Mouse (Mus musculus) B cell, adult 62 days (primary cell): ENCODE data around the gene Olfr881. TPM values are rescaled to one million over a fixed set of nuclear protein-coding genes. Genes with fewer than 3 reads are reported as not detected.

Source experiments
- total RNA-seq: library from RNA; stranded (reverse); gene quantifications from 4 replicates; pipeline ENCODE4 v1.2.4, GENCODE M21; 2023

Olfr881 gene
- not detected in 4 replicates for total RNA-seq

DNA sequence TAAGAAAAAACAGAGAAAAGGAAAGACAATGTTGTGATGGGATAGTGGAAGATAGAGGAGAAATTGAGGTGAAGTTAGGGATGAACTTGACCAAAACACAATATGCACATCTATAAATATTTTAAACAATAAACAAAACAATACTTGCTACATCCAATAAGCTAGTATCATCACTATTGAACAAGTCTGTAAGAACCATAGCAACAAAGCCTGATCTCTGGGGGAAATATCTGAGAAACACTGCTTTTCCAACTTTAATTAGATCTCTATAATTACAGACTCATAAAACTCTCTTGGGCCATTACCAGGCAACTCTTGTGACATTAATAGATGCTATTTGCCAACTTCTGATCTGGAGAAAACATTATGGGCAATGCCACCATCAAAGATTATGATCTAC is at the start of gene Olfr881:
Gene Olfr881 (plus strand): TSS at position 301 of the 400 bp plus-strand sequence.

DNA sequence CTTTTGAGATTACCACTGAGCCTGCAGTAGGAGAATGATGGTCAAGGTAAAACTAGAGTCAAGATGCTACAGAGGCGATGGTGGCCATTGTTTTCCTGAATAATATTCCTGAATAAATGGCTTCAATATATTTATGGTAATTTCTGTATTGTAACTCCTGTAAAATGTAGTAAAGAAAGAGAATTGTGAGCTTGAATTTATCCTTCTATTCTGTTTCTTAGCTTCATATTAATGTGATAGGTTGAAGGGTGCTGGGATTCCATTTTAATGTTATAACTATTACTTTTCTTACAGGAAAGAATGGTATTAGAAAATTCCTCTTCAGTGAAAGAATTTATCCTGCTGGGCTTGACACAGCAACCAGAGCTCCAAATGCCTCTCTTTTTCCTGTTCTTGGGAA is 33.9 kb downstream of the Olfr881 start, which contains the start of gene Olfr883:
Gene Olfr883 (plus strand): TSS at position 301 of the 400 bp plus-strand sequence.

Other genes starting within 250 kb of the Olfr881 start
- not detected in 4 replicates for gene Olfr874, start 246.7 kb upstream of the Olfr881 start, total RNA-seq
- not detected in 4 replicates for gene Olfr875, start 220.0 kb upstream of the Olfr881 start, total RNA-seq
- not detected in 4 replicates for gene Olfr876, start 188.8 kb upstream of the Olfr881 start, total RNA-seq
- not detected in 4 replicates for gene Olfr877, start 137.6 kb upstream of the Olfr881 start, total RNA-seq
- not detected in 4 replicates for gene Olfr145, start 95.1 kb upstream of the Olfr881 start, total RNA-seq
- gene Olfr878, start 74.0 kb upstream of the Olfr881 start, total RNA-seq: not detected in 4 replicates
- not detected in 4 replicates for gene Olfr883, start 34.0 kb downstream of the Olfr881 start, total RNA-seq
- not detected in 4 replicates for gene Olfr884, start 54.7 kb downstream of the Olfr881 start, total RNA-seq
- not detected in 4 replicates for gene Olfr885, start 69.5 kb downstream of the Olfr881 start, total RNA-seq
- not detected in 4 replicates for gene Olfr887, start 92.2 kb downstream of the Olfr881 start, total RNA-seq
- not detected in 4 replicates for gene Olfr888, start 116.3 kb downstream of the Olfr881 start, total RNA-seq
- gene Olfr889, start 123.4 kb downstream of the Olfr881 start, total RNA-seq: 0.09 to 0.19 TPM in 2 of 4 replicates, not detected in the others
- not detected in 4 replicates for gene Olfr890, start 150.7 kb downstream of the Olfr881 start, total RNA-seq
- not detected in 4 replicates for gene Olfr891, start 189.0 kb downstream of the Olfr881 start, total RNA-seq
- gene Olfr893, start 216.5 kb downstream of the Olfr881 start, total RNA-seq: not detected in 4 replicates
- not detected in 4 replicates for gene Olfr894, start 226.2 kb downstream of the Olfr881 start, total RNA-seq